Mouse (Mus musculus): ENCODE data around the gene Ppfia4.

GRCm38 (mm10) chr1:134274483-134274920 is 58.2 kb downstream of the Ppfia4 start:
- no peak for TF ChIP-seq ZC3H11A (IDR thresholded peaks at IDR 0.05; ENCODE audit: low read depth, low read length)
- TF ChIP-seq USF2 (conservative IDR thresholded peaks at IDR 0.05; ENCODE audit: low read depth, low read length), result no peak
- TF ChIP-seq RAD21 (IDR thresholded peaks at IDR 0.05; ENCODE audit: low read depth, low read length), result no peak
- no peak for TF ChIP-seq EP300 (IDR thresholded peaks at IDR 0.05; ENCODE audit: low read length)
- TF ChIP-seq CTCF (conservative IDR thresholded peaks at IDR 0.05 in 1 of 2, IDR thresholded peaks at IDR 0.05 in 1 of 2; ENCODE audit: low read depth in 2 of 2, low read length in 2 of 2), result no peak
- no peak for TF ChIP-seq POLR2A (IDR thresholded peaks at IDR 0.05; ENCODE audit: low read depth, low read length)
- no peak for TF ChIP-seq NELFE (IDR thresholded peaks at IDR 0.05; ENCODE audit: low read depth, low read length)
- TF ChIP-seq MYC (IDR thresholded peaks at IDR 0.05; ENCODE audit: low read depth, low read length), result no peak
- no peak for TF ChIP-seq E2F4 (IDR thresholded peaks at IDR 0.05; ENCODE audit: insufficient replicate concordance, low read depth, low read length)
- no peak for TF ChIP-seq ELF1 (IDR thresholded peaks at IDR 0.05; ENCODE audit: low read depth, low read length)
- TF ChIP-seq POLR2AphosphoS2 (IDR thresholded peaks at IDR 0.05; ENCODE audit: low read depth, low read length), result no peak
- no peak for TF ChIP-seq ZMIZ1 (IDR thresholded peaks at IDR 0.05; ENCODE audit: low read depth, low read length)
- no peak for TF ChIP-seq UBTF (IDR thresholded peaks at IDR 0.05; ENCODE audit: low read depth, low read length)
- no peak for TF ChIP-seq CHD2 (IDR thresholded peaks at IDR 0.05; ENCODE audit: low read length)

Data from CH12.LX (cell line).